Mouse (Mus musculus): ENCODE results near the gene Gba2. TPM values are rescaled to one million over a fixed set of nuclear protein-coding genes. Genes with fewer than 3 reads are reported as not detected.
A peak's percentile ranks its signal among the peaks of the same experiment; 100 is the strongest.

Gene Gba2
- polyA plus RNA-seq, 1 experiment from 2014 or later = 14.3 TPM

DNA sequence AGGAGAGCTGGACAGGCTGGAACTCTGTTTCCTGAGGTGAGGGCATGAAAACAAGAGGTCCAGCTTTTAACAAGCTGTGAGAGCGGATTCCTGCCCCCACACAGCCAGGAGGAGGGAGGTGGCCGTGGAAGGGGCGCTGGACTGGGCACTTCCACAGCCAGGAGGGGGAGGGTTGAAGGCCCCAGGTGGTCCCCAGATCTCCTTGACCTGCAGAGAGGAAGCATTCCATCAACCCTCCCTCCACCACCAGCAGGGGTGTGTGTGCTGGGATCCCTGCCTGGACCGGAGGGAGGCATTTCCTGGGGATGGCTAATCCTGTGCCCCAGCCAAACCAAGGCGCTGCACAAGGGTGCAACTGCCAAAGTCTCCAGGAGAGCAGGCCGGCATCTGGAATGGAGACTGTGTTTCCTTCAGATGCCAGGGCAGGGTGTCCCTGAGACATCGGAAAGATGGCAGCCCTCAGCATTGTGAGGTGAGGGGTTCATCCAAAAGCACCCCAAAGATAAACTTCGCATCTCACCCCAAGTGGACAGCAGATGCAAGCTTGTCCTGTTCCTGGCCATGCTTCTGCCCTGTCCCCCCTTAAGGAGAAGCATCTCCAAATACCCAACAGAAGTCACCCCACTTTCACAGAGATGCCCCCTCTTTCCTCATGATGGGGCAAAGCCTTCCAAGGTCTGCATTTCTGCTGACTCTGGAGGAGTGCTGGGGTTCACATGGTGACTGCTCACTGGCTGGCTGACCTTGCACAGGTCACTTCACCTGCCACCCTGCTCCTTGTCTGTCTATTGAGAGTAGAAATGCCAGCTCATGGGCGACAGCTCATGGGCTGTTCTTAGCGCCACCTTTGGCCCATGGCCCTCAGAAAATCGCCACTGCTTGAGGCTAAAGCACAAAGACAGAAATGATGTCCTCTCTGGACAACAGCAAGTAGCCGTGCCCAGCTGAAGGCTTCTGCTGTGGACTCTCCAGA is 6.1 kb upstream of the Gba2 start, which contains the start of gene Msmp:
Gene Msmp (minus strand): TSS at position 51 of the 973 bp plus-strand sequence.
- no peaks in the 10 kb centered on the region for H3K9me3 ChIP-seq (replicated peaks; ENCODE audit: control insufficient read depth, low read length)
- no peak within 1 kb of the TSS for H3K4me2 ChIP-seq
- no peak for ATAC-seq (replicated peaks; ENCODE audit: insufficient number of reproducible peaks, low FRiP score, low TSS enrichment)
- no peak within 1 kb of the TSS for H3K4me3 ChIP-seq (ENCODE audit: low read depth, low read length)
- H3K36me3 ChIP-seq (ENCODE audit: control insufficient read depth, insufficient read depth, low read length) = peaks cover 14% of the 10 kb centered on the region
- WGBS (ENCODE audit: insufficient replicate concordance) = 55% methylated on average over 12 of the region's 12 CpGs
- H3K9ac ChIP-seq (ENCODE audit: low read depth, low read length) = no peak within 1 kb of the TSS
- H3K27ac ChIP-seq (ENCODE audit: low read depth, low read length) = no peak within 1 kb of the TSS
- H3K4me1 ChIP-seq (ENCODE audit: control insufficient read depth, insufficient read depth, low read length) = peaks cover 6% of the 10 kb centered on the region
- no peaks in the 10 kb centered on the region for H3K27me3 ChIP-seq (ENCODE audit: control insufficient read depth, insufficient read depth, low read length)

DNA sequence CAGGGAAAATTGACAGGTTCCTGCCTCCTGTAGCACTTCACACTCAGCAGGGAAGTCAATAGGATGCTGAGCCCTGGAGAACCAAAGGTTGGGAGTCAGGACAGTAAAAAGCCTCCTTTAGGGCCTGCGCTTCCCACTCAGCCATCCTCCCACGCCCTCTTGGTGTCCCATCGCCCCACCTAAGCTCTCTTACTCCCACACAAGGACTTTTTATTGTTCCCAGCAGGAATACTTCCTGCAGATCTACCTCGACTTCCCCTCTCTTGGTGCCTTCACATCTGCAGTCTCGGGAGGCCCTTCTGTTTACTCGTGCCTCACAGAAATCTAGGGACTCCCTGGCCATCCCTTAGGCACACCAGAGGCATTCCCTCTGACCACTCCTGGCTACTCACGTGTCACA is 4.7 kb upstream of the Gba2 start:
- no peaks in the 10 kb centered on the region for H3K9me3 ChIP-seq (replicated peaks; ENCODE audit: control insufficient read depth, low read length)
- H3K27ac ChIP-seq (ENCODE audit: low read depth, low read length) = no peak overlapping the region
- no peak overlapping the region for H3K9ac ChIP-seq (ENCODE audit: low read depth, low read length)
- peaks cover 11% of the 10 kb centered on the region for H3K4me1 ChIP-seq (ENCODE audit: control insufficient read depth, insufficient read depth, low read length)
- no peaks in the 10 kb centered on the region for H3K27me3 ChIP-seq (ENCODE audit: control insufficient read depth, insufficient read depth, low read length)
- no peak overlapping the region for H3K4me2 ChIP-seq
- no peak overlapping the region for H3K4me3 ChIP-seq (ENCODE audit: low read depth, low read length)
- 55% methylated on average over 7 of the region's 7 CpGs for WGBS (ENCODE audit: insufficient replicate concordance)
- ATAC-seq (replicated peaks; ENCODE audit: insufficient number of reproducible peaks, low FRiP score, low TSS enrichment) = no peak
- peaks cover 14% of the 10 kb centered on the region for H3K36me3 ChIP-seq (ENCODE audit: control insufficient read depth, insufficient read depth, low read length)

- H3K4me3 ChIP-seq (ENCODE audit: low read depth, low read length) = no peak overlapping the region
- peaks cover 14% of the 10 kb centered on the region for H3K36me3 ChIP-seq (ENCODE audit: control insufficient read depth, insufficient read depth, low read length)
- ATAC-seq (replicated peaks; ENCODE audit: insufficient number of reproducible peaks, low FRiP score, low TSS enrichment) = no peak
- WGBS (ENCODE audit: insufficient replicate concordance) = 92% methylated on average over 5 of the region's 5 CpGs
- H3K4me2 ChIP-seq = no peak overlapping the region
- no peaks in the 10 kb centered on the region for H3K27me3 ChIP-seq (ENCODE audit: control insufficient read depth, insufficient read depth, low read length)
- no peaks in the 10 kb centered on the region for H3K9me3 ChIP-seq (replicated peaks; ENCODE audit: control insufficient read depth, low read length)
- H3K9ac ChIP-seq (ENCODE audit: low read depth, low read length) = no peak overlapping the region
- peaks cover 11% of the 10 kb centered on the region for H3K4me1 ChIP-seq (ENCODE audit: control insufficient read depth, insufficient read depth, low read length)
- no peak overlapping the region for H3K27ac ChIP-seq (ENCODE audit: low read depth, low read length)
Measured at GRCm38 (mm10) chr4:43582241-43582640, 3.6 kb upstream of the Gba2 start.

DNA sequence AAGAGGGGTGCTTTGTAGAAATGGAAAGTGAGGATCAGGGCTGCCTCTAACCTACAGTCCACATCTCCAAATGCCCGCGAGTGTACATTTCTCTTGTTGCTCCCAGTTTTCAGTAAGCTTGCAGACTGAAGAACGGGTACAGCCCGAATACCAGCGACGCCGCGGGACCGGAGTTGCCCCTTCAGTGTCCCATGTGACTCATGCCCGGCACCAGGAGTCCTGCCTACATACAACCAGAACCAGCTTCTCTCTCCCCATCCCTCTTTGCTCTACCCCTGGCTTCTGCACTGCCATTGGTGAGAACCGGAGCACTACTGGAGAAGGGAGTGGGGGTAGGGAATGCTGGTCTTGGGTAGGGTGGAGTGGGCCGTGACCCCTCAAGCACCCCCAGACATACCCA is 2.7 kb upstream of the Gba2 start:
- H3K4me2 ChIP-seq = no peak overlapping the region
- peaks cover 20% of the 10 kb centered on the region for H3K4me1 ChIP-seq (ENCODE audit: control insufficient read depth, insufficient read depth, low read length)
- no peak overlapping the region for H3K27ac ChIP-seq (ENCODE audit: low read depth, low read length)
- H3K9ac ChIP-seq (ENCODE audit: low read depth, low read length) = no peak overlapping the region
- no peak overlapping the region for H3K4me3 ChIP-seq (ENCODE audit: low read depth, low read length)
- H3K36me3 ChIP-seq (ENCODE audit: control insufficient read depth, insufficient read depth, low read length) = peaks cover 14% of the 10 kb centered on the region
- no peaks in the 10 kb centered on the region for H3K27me3 ChIP-seq (ENCODE audit: control insufficient read depth, insufficient read depth, low read length)
- ATAC-seq (replicated peaks; ENCODE audit: insufficient number of reproducible peaks, low FRiP score, low TSS enrichment) = no peak
- 94% methylated on average over 12 of the region's 12 CpGs for WGBS (ENCODE audit: insufficient replicate concordance)
- H3K9me3 ChIP-seq (replicated peaks; ENCODE audit: control insufficient read depth, low read length) = no peaks in the 10 kb centered on the region

- no peak for ATAC-seq (replicated peaks; ENCODE audit: insufficient number of reproducible peaks, low FRiP score, low TSS enrichment)
Measured at GRCm38 (mm10) chr4:43580721-43581120, 2.0 kb upstream of the Gba2 start.

DNA sequence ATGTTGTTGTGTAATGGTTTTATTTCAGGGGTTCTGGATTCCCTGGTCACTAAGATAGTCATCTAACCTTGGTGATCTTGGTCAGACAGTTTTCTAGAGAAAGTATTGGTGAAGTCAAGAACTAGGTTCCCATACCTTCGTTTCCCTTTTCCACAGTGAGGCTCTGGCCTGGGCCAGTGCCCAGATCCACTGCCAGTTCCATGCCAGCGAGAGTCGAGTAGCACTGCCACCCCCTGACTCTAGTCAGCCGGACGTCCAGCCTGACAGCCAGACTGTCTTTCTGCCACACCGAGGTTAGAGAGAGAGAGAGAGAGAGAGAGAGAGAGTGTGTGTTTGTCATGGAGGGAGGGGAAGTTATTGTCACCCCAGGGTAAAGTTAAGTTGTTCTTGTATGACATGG is 1.1 kb upstream of the Gba2 start:
- H3K27ac ChIP-seq (ENCODE audit: low read depth, low read length) = no peak overlapping the region
- H3K27me3 ChIP-seq (ENCODE audit: control insufficient read depth, insufficient read depth, low read length) = no peaks in the 10 kb centered on the region
- peaks cover 19% of the 10 kb centered on the region for H3K4me1 ChIP-seq (ENCODE audit: control insufficient read depth, insufficient read depth, low read length)
- H3K9ac ChIP-seq (ENCODE audit: low read depth, low read length) = peak overlapping the region; percentile 80
- ATAC-seq (replicated peaks; ENCODE audit: insufficient number of reproducible peaks, low FRiP score, low TSS enrichment) = no peak
- peaks cover 14% of the 10 kb centered on the region for H3K36me3 ChIP-seq (ENCODE audit: control insufficient read depth, insufficient read depth, low read length)
- H3K4me3 ChIP-seq (ENCODE audit: low read depth, low read length) = peak overlapping the region; percentile 75
- peak overlapping the region; percentile 93 for H3K4me2 ChIP-seq
- H3K9me3 ChIP-seq (replicated peaks; ENCODE audit: control insufficient read depth, low read length) = no peaks in the 10 kb centered on the region
- WGBS (ENCODE audit: insufficient replicate concordance) = 84% methylated on average over 6 of the region's 6 CpGs

More at GRCm38 (mm10) chr4:43580721-43581120, 2.0 kb upstream of the Gba2 start:
- H3K27me3 ChIP-seq (ENCODE audit: control insufficient read depth, insufficient read depth, low read length) = no peaks in the 10 kb centered on the region
- no peak overlapping the region for H3K27ac ChIP-seq (ENCODE audit: low read depth, low read length)
- 96% methylated on average over 5 of the region's 5 CpGs for WGBS (ENCODE audit: insufficient replicate concordance)
- H3K4me2 ChIP-seq = no peak overlapping the region
- H3K4me1 ChIP-seq (ENCODE audit: control insufficient read depth, insufficient read depth, low read length) = peaks cover 20% of the 10 kb centered on the region
- H3K4me3 ChIP-seq (ENCODE audit: low read depth, low read length) = no peak overlapping the region
- no peak overlapping the region for H3K9ac ChIP-seq (ENCODE audit: low read depth, low read length)
- no peaks in the 10 kb centered on the region for H3K9me3 ChIP-seq (replicated peaks; ENCODE audit: control insufficient read depth, low read length)
- H3K36me3 ChIP-seq (ENCODE audit: control insufficient read depth, insufficient read depth, low read length) = peaks cover 14% of the 10 kb centered on the region

GRCm38 (mm10) chr4:43579256-43579655 is 583 bp upstream of the Gba2 start:
- 3% methylated on average over 10 of the region's 10 CpGs for WGBS (ENCODE audit: insufficient replicate concordance)
- Histone ChIP-seq H3K27ac (ENCODE audit: low read depth, low read length) (peak overlapping the region; percentile 80), H3K36me3 (ENCODE audit: control insufficient read depth, insufficient read depth, low read length) (peaks cover 14% of the 10 kb centered on the region)

GRCm38 (mm10) chr4:43577237-43577881 is 1.3 kb downstream of the Gba2 start:
- Histone ChIP-seq H3K27ac (ENCODE audit: low read depth, low read length) (no peak overlapping the region), H3K4me1 (ENCODE audit: control insufficient read depth, insufficient read depth, low read length) (peaks cover 19% of the 10 kb centered on the region), H3K9me3 (replicated peaks; ENCODE audit: control insufficient read depth, low read length) (no peaks in the 10 kb centered on the region), H3K4me3 (ENCODE audit: low read depth, low read length) (peak overlapping the region; percentile 75), H3K9ac (ENCODE audit: low read depth, low read length) (peak overlapping the region; percentile 80), H3K4me2 (peak overlapping the region; percentile 93), H3K27me3 (ENCODE audit: control insufficient read depth, insufficient read depth, low read length) (no peaks in the 10 kb centered on the region), H3K36me3 (ENCODE audit: control insufficient read depth, insufficient read depth, low read length) (peaks cover 11% of the 10 kb centered on the region)
- ATAC-seq (replicated peaks; ENCODE audit: insufficient number of reproducible peaks, low FRiP score, low TSS enrichment) = no peak
- 35% methylated on average over 8 of the region's 8 CpGs for WGBS (ENCODE audit: insufficient replicate concordance)

More at GRCm38 (mm10) chr4:43579256-43579655, 583 bp upstream of the Gba2 start:
- Histone ChIP-seq H3K27me3 (ENCODE audit: control insufficient read depth, insufficient read depth, low read length) (no peaks in the 10 kb centered on the region), H3K4me2 (peak overlapping the region; percentile 93), H3K4me3 (ENCODE audit: low read depth, low read length) (peak overlapping the region; percentile 75), H3K9me3 (replicated peaks; ENCODE audit: control insufficient read depth, low read length) (no peaks in the 10 kb centered on the region), H3K4me1 (ENCODE audit: control insufficient read depth, insufficient read depth, low read length) (peaks cover 19% of the 10 kb centered on the region), H3K9ac (ENCODE audit: low read depth, low read length) (peak overlapping the region; percentile 80)
- no peak for ATAC-seq (replicated peaks; ENCODE audit: insufficient number of reproducible peaks, low FRiP score, low TSS enrichment)

Measured in heart, embryonic 11.5 days (tissue).